Mouse (Mus musculus): Measurements from ENCODE around the gene Plekha7.
A peak's percentile ranks its signal among the peaks of the same experiment; 100 is the strongest.

Gene Plekha7

GRCm38 (mm10) chr7:116307871-116308631 is at the start of gene Plekha7:
Gene Plekha7, minus strand, starts transcription at chr7:116308376.
- peak; percentile 82 for DNase-seq

GRCm38 (mm10) chr7:116336226-116336625 is 28.1 kb upstream of the Plekha7 start:
- DNase-seq = peak; percentile 70

GRCm38 (mm10) chr7:116335133-116335532 is 27.0 kb upstream of the Plekha7 start:
- no peak for DNase-seq

- no peak for DNase-seq
Measured at GRCm38 (mm10) chr7:116334669-116335038, 26.5 kb upstream of the Plekha7 start.

- DNase-seq = peak; percentile 98
Measured at GRCm38 (mm10) chr7:116333713-116334668, 25.8 kb upstream of the Plekha7 start, which contains the start of gene Rps13. Gene Rps13, minus strand, starts transcription at chr7:116334195.

- DNase-seq = no peak
Measured at GRCm38 (mm10) chr7:116331246-116331645, 23.1 kb upstream of the Plekha7 start.

GRCm38 (mm10) chr7:116329858-116330257 is 21.7 kb upstream of the Plekha7 start:
- DNase-seq = no peak

GRCm38 (mm10) chr7:116328777-116329176 is 20.6 kb upstream of the Plekha7 start:
- DNase-seq = no peak

GRCm38 (mm10) chr7:116327901-116328300 is 19.7 kb upstream of the Plekha7 start:
- DNase-seq = no peak

- DNase-seq = peak; percentile 79
Measured at GRCm38 (mm10) chr7:116323331-116323964, 15.3 kb upstream of the Plekha7 start.

- peak; percentile 46 for DNase-seq
Measured at GRCm38 (mm10) chr7:116309456-116309855, 1.3 kb upstream of the Plekha7 start.

- DNase-seq = no peak
Measured at GRCm38 (mm10) chr7:116308632-116308991, 436 bp upstream of the Plekha7 start.

GRCm38 (mm10) chr7:116307099-116307870 is 891 bp downstream of the Plekha7 start:
- peak; percentile 92 for DNase-seq

GRCm38 (mm10) chr7:116306601-116307000 is 1.6 kb downstream of the Plekha7 start:
- no peak for DNase-seq

GRCm38 (mm10) chr7:116301661-116302311 is 6.4 kb downstream of the Plekha7 start:
- no peak for DNase-seq

- DNase-seq = no peak
Measured at GRCm38 (mm10) chr7:116301144-116301543, 7.0 kb downstream of the Plekha7 start.

GRCm38 (mm10) chr7:116298851-116299250 is 9.3 kb downstream of the Plekha7 start:
- no peak for DNase-seq

GRCm38 (mm10) chr7:116298389-116298788 is 9.8 kb downstream of the Plekha7 start:
- no peak for DNase-seq

- peak; percentile 76 for DNase-seq
Measured at GRCm38 (mm10) chr7:116294961-116295360, 13.2 kb downstream of the Plekha7 start.

GRCm38 (mm10) chr7:116292377-116292776 is 15.8 kb downstream of the Plekha7 start:
- DNase-seq = no peak

- DNase-seq = no peak
Measured at GRCm38 (mm10) chr7:116290559-116290958, 17.6 kb downstream of the Plekha7 start.

- no peak for DNase-seq
Measured at GRCm38 (mm10) chr7:116288996-116289395, 19.2 kb downstream of the Plekha7 start.
